Mouse (Mus musculus) NIH3T3 (cell line): ENCODE data around the gene Naa25.

ENCODE experiments used
- DNase-seq: peaks from one replicate; pipeline ENCODE4 v3.0.0-alpha.2; 2012; ENCODE audit warnings: low read depth

Gene Naa25

GRCm38 (mm10) chr5:121393402-121393801, 4.3 kb upstream of the Naa25 start:
- DNase-seq: no peak

GRCm38 (mm10) chr5:121395621-121396020, 2.1 kb upstream of the Naa25 start:
- no peak for DNase-seq

GRCm38 (mm10) chr5:121398146-121398964, 619 bp downstream of the Naa25 start:
- DNase-seq: peak; percentile 26

- no peak for DNase-seq
Observed at GRCm38 (mm10) chr5:121398965-121399462, 1.3 kb downstream of the Naa25 start.

- DNase-seq: peak; percentile 61
Observed at GRCm38 (mm10) chr5:121399540-121399939, 1.8 kb downstream of the Naa25 start.

- no peak for DNase-seq
Observed at GRCm38 (mm10) chr5:121400064-121400463, 2.3 kb downstream of the Naa25 start.

GRCm38 (mm10) chr5:121400849-121401248, 3.1 kb downstream of the Naa25 start:
- DNase-seq: no peak

GRCm38 (mm10) chr5:121407856-121408255, 10.1 kb downstream of the Naa25 start:
- no peak for DNase-seq

GRCm38 (mm10) chr5:121410975-121411374, 13.2 kb downstream of the Naa25 start:
- DNase-seq: no peak

- DNase-seq: no peak
Observed at GRCm38 (mm10) chr5:121420721-121421120, 23.0 kb downstream of the Naa25 start.

- no peak for DNase-seq
Observed at GRCm38 (mm10) chr5:121422787-121423186, 25.1 kb downstream of the Naa25 start.

GRCm38 (mm10) chr5:121423297-121423696, 25.6 kb downstream of the Naa25 start:
- no peak for DNase-seq

- no peak for DNase-seq
Observed at GRCm38 (mm10) chr5:121428954-121429353, 31.2 kb downstream of the Naa25 start.

GRCm38 (mm10) chr5:121438131-121438530, 40.4 kb downstream of the Naa25 start:
- peak; percentile 24 for DNase-seq

- no peak for DNase-seq
Observed at GRCm38 (mm10) chr5:121438756-121439155, 41.0 kb downstream of the Naa25 start.

- peak; percentile 63 for DNase-seq
Observed at GRCm38 (mm10) chr5:121443548-121443947, 45.8 kb downstream of the Naa25 start.

- DNase-seq: no peak
Observed at GRCm38 (mm10) chr5:121444870-121445269, 47.1 kb downstream of the Naa25 start.

- DNase-seq: peak; percentile 52
Observed at GRCm38 (mm10) chr5:121448450-121448849, 50.7 kb downstream of the Naa25 start.

- DNase-seq: peak; percentile 85
Observed at GRCm38 (mm10) chr5:121449976-121450375, 52.2 kb downstream of the Naa25 start.

- no peak for DNase-seq
Observed at GRCm38 (mm10) chr5:121450476-121450875, 52.7 kb downstream of the Naa25 start.

- no peak for DNase-seq
Observed at GRCm38 (mm10) chr5:121451203-121451602, 53.5 kb downstream of the Naa25 start.

GRCm38 (mm10) chr5:121451644-121452025, 53.9 kb downstream of the Naa25 start, which contains the start of gene Tmem116:
Gene Tmem116, plus strand, starts transcription at chr5:121451893.
- DNase-seq: peak; percentile 58

GRCm38 (mm10) chr5:121452026-121452869, 54.5 kb downstream of the Naa25 start, which contains the start of gene Erp29:
Gene Erp29, minus strand, starts transcription at chr5:121452506.
- DNase-seq: peak; percentile 99
